Mouse (Mus musculus) G1E (cell line): ENCODE data around the gene Cct5. TPM values are rescaled to one million over a fixed set of nuclear protein-coding genes. Genes with fewer than 3 reads are reported as not detected.

Experiments
- ATAC-seq: 2 replicates; pipeline ENCODE4 v1.8.0; 2016; ENCODE audit warnings: mild to moderate bottlenecking; ENCODE audit not compliant: insufficient number of reproducible peaks, poor library complexity, low FRiP score, severe bottlenecking; ENCODE audit errors: extremely low read depth
- DNase-seq: peaks from one replicate; pipeline ENCODE4 v3.0.0; 2012; ENCODE audit warnings: low spot score
- H3K27me3 ChIP-seq: 2 replicates; pipeline ENCODE4 v1.6.1; 2012; ENCODE audit warnings: mild to moderate bottlenecking, low read length, inconsistent platforms; ENCODE audit not compliant: insufficient read depth
- H3K36me3 ChIP-seq: replicated peaks from 2 replicates; pipeline ENCODE3; 2012; ENCODE audit warnings: mild to moderate bottlenecking, inconsistent platforms
- H3K4me1 ChIP-seq: 2 replicates; pipeline ENCODE4 v1.6.1; 2012; ENCODE audit warnings: low read depth, low read length, inconsistent platforms, mixed read lengths; ENCODE audit not compliant: insufficient read depth
- H3K4me3 ChIP-seq: 2 replicates; pipeline ENCODE4 v1.5.1; 2012; ENCODE audit warnings: low read depth, mild to moderate bottlenecking, inconsistent platforms, low read length, moderate library complexity, mixed read lengths
- H3K9me3 ChIP-seq: replicated peaks from 2 replicates; pipeline ENCODE4 v1.6.1; 2012; ENCODE audit warnings: inconsistent platforms
- CTCF ChIP-seq: IDR thresholded peaks from 2 replicates; pipeline ENCODE4 v1.5.1; 2012; ENCODE audit warnings: low read depth, low read length, inconsistent platforms, mixed read lengths
- GATA1 ChIP-seq: IDR thresholded peaks from 2 replicates; pipeline ENCODE4 v1.6.1; 2012; ENCODE audit warnings: borderline replicate concordance, low read length, inconsistent platforms, mixed read lengths
- GATA2 ChIP-seq: IDR thresholded peaks from 2 replicates; pipeline ENCODE4 v1.6.1; 2012; ENCODE audit warnings: low read depth, low read length, inconsistent platforms, borderline replicate concordance
- POLR2AphosphoS5 ChIP-seq: IDR thresholded peaks from 2 replicates; pipeline ENCODE4 v1.6.1; 2012; ENCODE audit warnings: low read depth, low read length, inconsistent platforms; ENCODE audit not compliant: insufficient replicate concordance
- TAL1 ChIP-seq: conservative IDR thresholded peaks from 2 replicates; pipeline ENCODE4 v1.6.1; 2012; ENCODE audit warnings: low read depth, low read length, inconsistent platforms, mixed read lengths
- polyA plus RNA-seq: library from polyadenylated mRNA; stranded (reverse); fragments of >175 nt; gene quantifications from 2 replicates; pipeline ENCODE4 v1.2.3, GENCODE M21; 2012
- total RNA-seq, 2 experiments: library from RNA; stranded (forward) in 1 of 2; stranded (reverse) in 1 of 2; fragments of 200-1000 nt in 1 of 2; fragments of >200 nt in 1 of 2; fragmentation: Nextera tagmentation in 1 of 2; gene quantifications; 2 replicates each; pipeline ENCODE4 v1.2.3; 2014 to 2017

Cct5 gene
- total and polyA plus RNA-seq, 3 experiments: 44.6 to 548 (median 497) TPM

DNA sequence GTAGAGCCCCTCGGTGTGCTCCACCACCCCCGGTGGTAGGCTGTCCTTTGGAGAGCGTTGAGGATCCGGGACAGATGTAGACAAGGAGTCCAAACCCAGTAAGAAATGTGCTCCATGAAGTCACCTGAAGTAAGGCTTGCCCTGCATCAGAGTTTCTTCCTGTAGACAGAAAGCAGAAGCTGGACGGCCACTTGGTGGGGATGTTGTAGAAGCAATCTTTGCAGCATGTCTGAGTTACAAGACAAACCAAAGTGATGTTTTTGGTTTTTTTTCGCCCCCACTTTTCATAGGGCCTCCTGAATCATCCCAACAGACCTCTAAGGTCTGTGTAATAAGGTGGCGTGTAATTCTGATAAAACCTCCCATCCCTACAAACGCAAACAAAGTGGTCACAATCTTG lies 17.9 kb upstream of the Cct5 start:
- Histone ChIP-seq H3K27me3 (no peaks in the 10 kb centered on the region), H3K4me3 (no peak overlapping the region), H3K9me3 (no peaks in the 10 kb centered on the region), H3K4me1 (no peaks in the 10 kb centered on the region), H3K36me3 (peaks cover 49% of the 10 kb centered on the region)
- ATAC-seq: no peak
- TF ChIP-seq CTCF (no peak), GATA2 (no peak), POLR2AphosphoS5 (no peak), TAL1 (no peak), GATA1 (no peak)
- DNase-seq: no peak

- Histone ChIP-seq H3K9me3 (no peaks in the 10 kb centered on the region), H3K4me1 (peaks cover 3% of the 10 kb centered on the region; the same call in 1 of the 2 replicates), H3K27me3 (no peaks in the 10 kb centered on the region), H3K4me3 (no peak overlapping the region), H3K36me3 (peaks cover 64% of the 10 kb centered on the region)
- TF ChIP-seq GATA1 (no peak), TAL1 (no peak), POLR2AphosphoS5 (no peak), GATA2 (no peak), CTCF (no peak)
- ATAC-seq (no peak), DNase-seq (no peak)
Measured at GRCm38 (mm10) chr15:31617261-31617660, 15.7 kb upstream of the Cct5 start.

- no peak for TF ChIP-seq GATA2
- TF ChIP-seq POLR2AphosphoS5: no peak
- TF ChIP-seq CTCF: no peak
- no peak for TF ChIP-seq TAL1
- TF ChIP-seq GATA1: no peak
- DNase-seq (no peak), ATAC-seq (no peak)
- Histone ChIP-seq H3K36me3 (peaks cover 77% of the 10 kb centered on the region), H3K4me3 (no peak overlapping the region), H3K4me1 (peaks cover 3% of the 10 kb centered on the region; the same call in 1 of the 2 replicates), H3K27me3 (no peaks in the 10 kb centered on the region), H3K9me3 (no peaks in the 10 kb centered on the region)
Measured at GRCm38 (mm10) chr15:31614666-31615065, 13.1 kb upstream of the Cct5 start.

GRCm38 (mm10) chr15:31613826-31614453 lies 12.3 kb upstream of the Cct5 start:
- Histone ChIP-seq H3K4me3 (no peak overlapping the region), H3K36me3 (peaks cover 78% of the 10 kb centered on the region)
- ATAC-seq: no peak

DNA sequence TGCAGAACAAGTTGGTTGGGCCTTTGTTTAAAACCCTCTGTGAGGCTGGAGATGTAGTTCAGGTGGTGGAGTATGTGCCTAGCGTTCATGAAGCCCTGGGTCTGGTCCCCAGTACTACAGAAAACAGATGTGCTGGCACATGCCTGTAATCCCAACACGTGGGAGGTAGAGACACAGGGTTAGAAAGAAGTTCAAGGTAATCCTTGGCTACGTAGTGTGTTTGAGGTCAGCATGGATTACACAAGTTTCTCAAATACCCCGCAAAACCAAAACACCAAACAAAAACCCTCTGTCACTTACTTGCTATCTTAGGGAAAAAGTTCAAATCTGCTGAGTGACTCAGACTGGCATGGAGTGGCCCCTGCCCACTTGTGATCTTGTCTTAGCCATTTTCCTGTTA lies 10.4 kb upstream of the Cct5 start:
- DNase-seq: no peak
- Histone ChIP-seq H3K9me3 (no peaks in the 10 kb centered on the region), H3K4me3 (no peak overlapping the region), H3K36me3 (peaks cover 69% of the 10 kb centered on the region), H3K27me3 (no peaks in the 10 kb centered on the region), H3K4me1 (peaks cover 3% of the 10 kb centered on the region; the same call in 1 of the 2 replicates)
- TF ChIP-seq GATA2 (no peak), CTCF (no peak), GATA1 (no peak), POLR2AphosphoS5 (no peak), TAL1 (no peak)
- ATAC-seq: no peak

More at GRCm38 (mm10) chr15:31613826-31614453, 12.3 kb upstream of the Cct5 start:
- Histone ChIP-seq H3K4me1 (peaks cover 3% of the 10 kb centered on the region; the same call in 1 of the 2 replicates), H3K27me3 (no peaks in the 10 kb centered on the region), H3K9me3 (no peaks in the 10 kb centered on the region)
- TF ChIP-seq POLR2AphosphoS5 (no peak), CTCF (no peak), GATA1 (no peak), GATA2 (no peak), TAL1 (no peak)
- DNase-seq: no peak

- Histone ChIP-seq H3K9me3 (no peaks in the 10 kb centered on the region), H3K4me1 (peaks cover 5% of the 10 kb centered on the region; the same call in 1 of the 2 replicates), H3K36me3 (peaks cover 68% of the 10 kb centered on the region), H3K4me3 (no peak overlapping the region), H3K27me3 (no peaks in the 10 kb centered on the region)
- DNase-seq (no peak), ATAC-seq (no peak)
- TF ChIP-seq TAL1: no peak
- no peak for TF ChIP-seq GATA2
- no peak for TF ChIP-seq CTCF
- no peak for TF ChIP-seq GATA1
- TF ChIP-seq POLR2AphosphoS5: no peak
Measured at GRCm38 (mm10) chr15:31611027-31611426, 9.4 kb upstream of the Cct5 start.
